Comparison of ENCODE assay signal across 8 mouse cellular contexts in genomic region chr4:133175998-133176760, GRCm38 (mm10). TPM values are rescaled to one million over a fixed set of nuclear protein-coding genes. Genes with fewer than 3 reads are reported as not detected.
DNase-seq lines count a peak whose midpoint lies in the region; ATAC-seq and TF ChIP-seq lines count a peak whose summit lies in the region.

No protein-coding gene starts in this region.

- H3K9me3 ChIP-seq in intestine, embryonic 16.5 days (ENCODE audit: control insufficient read depth, low read length) = no peaks in the 10 kb centered on the region
- H3K9me3 ChIP-seq in neural tube, embryonic 14.5 days (ENCODE audit: control insufficient read depth, low read length) = no peaks in the 10 kb centered on the region

- intact Hi-C loops in gastrocnemius, adult 2 months (cut with DNase I) = loop anchor here (2.0 kb wide), 1 partner anchor 43 kb away; no protein-coding TSS in a partner anchor

- TF ChIP-seq POLR2A in testis, adult 2 months (IDR thresholded peaks at IDR 0.05; ENCODE audit: control insufficient read depth, low read depth, low read length) = no peak

- DNase-seq in gastrocnemius, adult 2 months = peak; percentile 60
- no peak for DNase-seq in gastrocnemius, adult 8-10 months (ENCODE audit: low spot score in 2 of 2)
- no peak for DNase-seq in testis, postnatal 10 days (ENCODE audit: low spot score)
- DNase-seq in left cerebral cortex, adult 11 months (ENCODE audit: low spot score) = no peak

- peak overlapping the region; percentile 31; the same call in 1 of the 2 replicates for H3K9ac ChIP-seq in intestine, embryonic 16.5 days (ENCODE audit: low read depth, low read length)
- no peak overlapping the region; the same call in 1 of the 2 replicates for H3K9ac ChIP-seq in neural tube, embryonic 14.5 days (replicated peaks; ENCODE audit: low read depth, low read length)

- H3K27me3 ChIP-seq in testis, adult 2 months (ENCODE audit: control insufficient read depth, insufficient read depth, low read length) = no peaks in the 10 kb centered on the region
- no peaks in the 10 kb centered on the region for H3K27me3 ChIP-seq in intestine, embryonic 16.5 days (replicated peaks; ENCODE audit: control insufficient read depth, insufficient read depth, low read length)
- H3K27me3 ChIP-seq in neural tube, embryonic 14.5 days (ENCODE audit: control insufficient read depth, insufficient read depth, low read length) = no peaks in the 10 kb centered on the region

- peak overlapping the region; percentile 81 for H3K27ac ChIP-seq in gastrocnemius, adult 2 months
- H3K27ac ChIP-seq in testis, adult 2 months (ENCODE audit: control insufficient read depth, insufficient read depth, low read depth, low read length) = peak overlapping the region; percentile 48
- H3K27ac ChIP-seq in intestine, embryonic 16.5 days (ENCODE audit: low read length) = peak overlapping the region; percentile 62
- peak overlapping the region; percentile 28 for H3K27ac ChIP-seq in neural tube, embryonic 14.5 days (ENCODE audit: low read depth, low read length)

- H3K4me1 ChIP-seq in testis, adult 2 months (ENCODE audit: control insufficient read depth, insufficient read depth, low read length) = peaks cover 5% of the 10 kb centered on the region
- H3K4me1 ChIP-seq in intestine, embryonic 16.5 days (ENCODE audit: control insufficient read depth, insufficient read depth, low read length) = peaks cover 48% of the 10 kb centered on the region
- H3K4me1 ChIP-seq in neural tube, embryonic 14.5 days (ENCODE audit: control insufficient read depth, insufficient read depth, low read length) = peaks cover 16% of the 10 kb centered on the region

- ATAC-seq in intestine, embryonic 16.5 days = no peak
- ATAC-seq in neural tube, embryonic 14.5 days (ENCODE audit: low read depth) = no peak; the same call in 1 of the 2 replicates
- ATAC-seq in megakaryocyte-erythroid progenitor cell, adult 5-6 weeks (replicated peaks; ENCODE audit: low FRiP score, low TSS enrichment, poor library complexity, severe bottlenecking) = no peak

- no peak for TF ChIP-seq CTCF in gastrocnemius, adult 2 months (IDR thresholded peaks at IDR 0.05)
- no peak for TF ChIP-seq CTCF in testis, adult 2 months (IDR thresholded peaks at IDR 0.05; ENCODE audit: control insufficient read depth, insufficient read depth, insufficient replicate concordance, low read depth, low read length)

- H3K36me3 ChIP-seq in testis, adult 2 months (ENCODE audit: control insufficient read depth, insufficient read depth, low read length) = no peaks in the 10 kb centered on the region
- peaks cover 2% of the 10 kb centered on the region; the same call in 1 of the 2 replicates for H3K36me3 ChIP-seq in intestine, embryonic 16.5 days (ENCODE audit: control insufficient read depth, insufficient read depth, low read length)
- no peaks in the 10 kb centered on the region for H3K36me3 ChIP-seq in neural tube, embryonic 14.5 days (ENCODE audit: control insufficient read depth, insufficient read depth, low read length)

- 38% methylated on average over 14 of the region's 14 CpGs for WGBS in intestine, embryonic 16.5 days
- 47% methylated on average over 14 of the region's 14 CpGs for WGBS in neural tube, embryonic 14.5 days

- peak overlapping the region; percentile 12; the same call in 1 of the 2 replicates for H3K4me2 ChIP-seq in intestine, embryonic 16.5 days (ENCODE audit: low read depth, low read length)
- peak overlapping the region; percentile 21; the same call in 1 of the 2 replicates for H3K4me2 ChIP-seq in neural tube, embryonic 14.5 days (ENCODE audit: low read depth, low read length)

- H3K4me3 ChIP-seq in gastrocnemius, adult 2 months = peak overlapping the region; percentile 37
- peak overlapping the region; percentile 13 for H3K4me3 ChIP-seq in testis, adult 2 months (ENCODE audit: control insufficient read depth, low read depth, low read length)
- no peak overlapping the region for H3K4me3 ChIP-seq in intestine, embryonic 16.5 days (ENCODE audit: low read length)
- no peak overlapping the region for H3K4me3 ChIP-seq in neural tube, embryonic 14.5 days (ENCODE audit: low read depth, low read length)

RNA-seq across cellular contexts. Expression of gene Cd164l2, which starts 35.8 kb away (rescaled TPM):
- total RNA-seq in gastrocnemius, adult 2 months (2021) = under 1 TPM in 1 of 2 experiments, not detected in 1; 0.26 TPM
- total RNA-seq in gastrocnemius, adult 8-10 months (2022) = under 1 TPM in 1 of 4 experiments, not detected in 3; 0.59 TPM
- polyA plus RNA-seq in testis, adult 2 months (2012; rRNA removed) = 10.0 and 10.7 TPM in 2 replicates
- polyA plus RNA-seq in intestine, embryonic 16.5 days (2015; fragmentation: Nextera tagmentation; extraction: Ambion mirVana) = 1.6 and 2.0 TPM in 2 replicates
- polyA plus RNA-seq in neural tube, embryonic 14.5 days (2014; fragmentation: Nextera tagmentation; extraction: Ambion mirVana) = 0.82 and 2.0 TPM in 2 replicates
- not detected in 2 replicates for total RNA-seq in megakaryocyte-erythroid progenitor cell, adult 5-6 weeks (2014; fragmentation: Nextera tagmentation)
- total RNA-seq in megakaryocyte-erythroid progenitor cell, adult 5-6 weeks (2017) = not detected in 2 replicates

RNA-seq across cellular contexts. Expression of gene Gpr3, which starts 36.2 kb away (rescaled TPM):
- total RNA-seq in gastrocnemius, adult 2 months (2021) = not detected
- total RNA-seq in gastrocnemius, adult 8-10 months (2022) = not detected
- polyA plus RNA-seq in testis, adult 2 months (2012; rRNA removed) = 7.0 and 9.2 TPM in 2 replicates
- 0.05 and 0.24 TPM in 2 replicates for polyA plus RNA-seq in intestine, embryonic 16.5 days (2015; fragmentation: Nextera tagmentation; extraction: Ambion mirVana)
- polyA plus RNA-seq in neural tube, embryonic 14.5 days (2014; fragmentation: Nextera tagmentation; extraction: Ambion mirVana) = 2.4 and 2.5 TPM in 2 replicates
- total RNA-seq in megakaryocyte-erythroid progenitor cell, adult 5-6 weeks (2014; fragmentation: Nextera tagmentation) = not detected in 2 replicates
- not detected in 2 replicates for total RNA-seq in megakaryocyte-erythroid progenitor cell, adult 5-6 weeks (2017)

RNA-seq across cellular contexts. Expression of gene Wasf2, which starts 45.9 kb away (rescaled TPM):
- 10 to 100 TPM; 34.9 to 35.6 TPM for total RNA-seq in gastrocnemius, adult 2 months (2021)
- 10 to 100 TPM; 18.8 to 27.9 (median 27.3) TPM for total RNA-seq in gastrocnemius, adult 8-10 months (2022)
- 156 and 195 TPM in 2 replicates for polyA plus RNA-seq in testis, adult 2 months (2012; rRNA removed)
- polyA plus RNA-seq in intestine, embryonic 16.5 days (2015; fragmentation: Nextera tagmentation; extraction: Ambion mirVana) = 76.9 and 81.9 TPM in 2 replicates
- 18.5 and 19.6 TPM in 2 replicates for polyA plus RNA-seq in neural tube, embryonic 14.5 days (2014; fragmentation: Nextera tagmentation; extraction: Ambion mirVana)
- total RNA-seq in megakaryocyte-erythroid progenitor cell, adult 5-6 weeks (2014; fragmentation: Nextera tagmentation) = 66.5 and 75.9 TPM in 2 replicates
- 16.7 and 27.7 TPM in 2 replicates for total RNA-seq in megakaryocyte-erythroid progenitor cell, adult 5-6 weeks (2017)

Comparison
In these comparisons a context has a peak if more than half of its experiments do, and no peak if none do; other contexts are left out.
1. H3K27ac ChIP-seq: peak in every context shown above with its lines; median percentile 81 in gastrocnemius, adult 2 months; 62 in intestine, embryonic 16.5 days; 48 in testis, adult 2 months; 28 in neural tube, embryonic 14.5 days.
2. H3K4me3 ChIP-seq: peak in gastrocnemius, adult 2 months (single experiment) and testis, adult 2 months (single experiment); none in intestine, embryonic 16.5 days (single experiment) and neural tube, embryonic 14.5 days (single experiment).